Mouse (Mus musculus): ENCODE measurements around the gene Aff1.

- TF ChIP-seq CTCF (IDR thresholded peaks at IDR 0.05; ENCODE audit: low read depth, low read length) (no peak), POLR2A (IDR thresholded peaks at IDR 0.05; ENCODE audit: insufficient read depth, low read length) (no peak), EP300 (IDR thresholded peaks at IDR 0.05; ENCODE audit: insufficient read depth, low read depth, low read length) (no peak)
Measured at GRCm38 (mm10) chr5:103689645-103690044, 2.5 kb upstream of the Aff1 start.
